Mouse (Mus musculus): ENCODE measurements around the gene Ube2g1.

- TF ChIP-seq CTCF (IDR thresholded peaks at IDR 0.05; ENCODE audit: low read depth, low read length) (no peak), POLR2A (IDR thresholded peaks at IDR 0.05; ENCODE audit: insufficient read depth, low read length) (peak; percentile 93), EP300 (IDR thresholded peaks at IDR 0.05; ENCODE audit: insufficient read depth, low read depth, low read length) (0 out of 2 replicates have a peak, but pooled peaks have one; percentile 5)
These were observed 82.7 kb downstream of the Ube2g1 start, which contains the start of gene Ankfy1 for GRCm38 (mm10) chr11:72689551-72690510.

All from ES-Bruce4 (cell line).